Mouse (Mus musculus) liver, embryonic 14.5 days (tissue): ENCODE results near the gene Cyp4f39. TPM values are rescaled to one million over a fixed set of nuclear protein-coding genes. Genes with fewer than 3 reads are reported as not detected.

Experiments used
- ATAC-seq: fragments of 200-750 bp; cut with Nextera tagmentation; 2 replicates; pipeline ENCODE4 v1.8.0; 2017; ENCODE audit warnings: moderate number of reproducible peaks, mild to moderate bottlenecking, moderate library complexity; ENCODE audit not compliant: insufficient read depth
- DNase-seq, 3 experiments: peaks; one replicate each; pipeline ENCODE4 v3.0.0-alpha.2; 2012 to 2013; ENCODE audit warnings: low read depth in 3 of 3, low spot score in 3 of 3
- H3K27ac ChIP-seq: fragments of 300-500 bp; sonication (generic); 2 replicates; pipeline ENCODE4 v1.5.1; 2014; ENCODE audit warnings: moderate library complexity, mild to moderate bottlenecking, control low read depth, inconsistent platforms
- H3K27me3 ChIP-seq: fragments of 300-500 bp; sonication (generic); 2 replicates; pipeline ENCODE4 v1.6.1; 2014; ENCODE audit warnings: mild to moderate bottlenecking, low read length, moderate library complexity; ENCODE audit not compliant: control insufficient read depth, insufficient read depth
- H3K36me3 ChIP-seq: fragments of 300-500 bp; sonication (generic); replicated peaks from 2 replicates; pipeline ENCODE4 v1.6.1; 2014; ENCODE audit warnings: low read depth; ENCODE audit not compliant: control insufficient read depth, insufficient read depth
- H3K4me1 ChIP-seq, 2 experiments: fragments of 200-500 bp in 1 of 2; fragments of 300-500 bp in 1 of 2; sonication (generic) in 1 of 2; replicated peaks; 2 replicates each; pipeline ENCODE4 v1.6.1; 2012 to 2014; ENCODE audit warnings: antibody characterized with exemption in 1 of 2, inconsistent platforms in 1 of 2, low read length in 1 of 2; ENCODE audit not compliant: control insufficient read depth in 2 of 2, insufficient read depth in 2 of 2
- H3K4me2 ChIP-seq: fragments of 300-500 bp; sonication (generic); 2 replicates; pipeline ENCODE4 v1.6.1; 2014; ENCODE audit warnings: low read depth, mild to moderate bottlenecking, control low read depth, moderate library complexity
- H3K4me3 ChIP-seq, 2 experiments: fragments of 200-500 bp in 1 of 2; fragments of 300-500 bp in 1 of 2; sonication (generic) in 1 of 2; 2 replicates each; pipeline ENCODE4 v1.5.1; 2012 to 2014; ENCODE audit warnings: low read depth in 2 of 2, low read length in 2 of 2, mild to moderate bottlenecking in 2 of 2, control low read depth in 1 of 2, inconsistent platforms in 1 of 2, moderate library complexity in 1 of 2; ENCODE audit not compliant: insufficient read depth in 1 of 2
- H3K9ac ChIP-seq: fragments of 300-500 bp; sonication (generic); replicated peaks from 2 replicates; pipeline ENCODE4 v1.6.1; 2014; ENCODE audit warnings: mild to moderate bottlenecking, control low read depth, moderate library complexity
- H3K9me3 ChIP-seq: fragments of 300-500 bp; sonication (generic); 2 replicates; pipeline ENCODE4 v1.6.1; 2016; ENCODE audit warnings: low read length, mixed read lengths; ENCODE audit not compliant: control insufficient read depth
- CTCF ChIP-seq: IDR thresholded peaks from 2 replicates; pipeline ENCODE4 v1.5.1; 2016; ENCODE audit warnings: antibody characterized with exemption, low read depth, control low read depth
- EP300 ChIP-seq: IDR thresholded peaks from 2 replicates; pipeline ENCODE4 v1.6.1; 2016; ENCODE audit warnings: antibody characterized with exemption, low read depth
- WGBS: fragments of 180-500 bp; shearing (Covaris S2); extraction: QIAGEN DNeasy Blood & Tissue Kit; methylation state at CpG from one replicate; pipeline ENCODE4 v1.1.7; 2014; ENCODE audit not compliant: insufficient replicate concordance; 5-methylcytosine and 5-hydroxymethylcytosine counted together
- polyA plus RNA-seq, 2 experiments: library from polyadenylated mRNA; depleted of rRNA in 1 of 2; stranded (reverse) in 1 of 2; unstranded in 1 of 2; fragments of >200 nt; fragmentation: Nextera tagmentation in 1 of 2; extraction: Ambion mirVana in 1 of 2; gene quantifications; 2 replicates each; pipeline versions ENCODE4 v1.2.1 to v1.2.3; 2012 to 2014

The Cyp4f39 gene
- polyA plus RNA-seq, 2 experiments = 0.20 to 0.71 TPM

GRCm38 (mm10) chr17:32445016-32445415 is 7.5 kb upstream of the Cyp4f39 start:
- Histone ChIP-seq H3K9me3 (no peaks in the 10 kb centered on the region), H3K4me1 (no peaks in the 10 kb centered on the region), H3K27me3 (no peaks in the 10 kb centered on the region; the same call in 1 of the 2 replicates), H3K4me3 (no peak overlapping the region), H3K4me2 (no peak overlapping the region), H3K36me3 (no peaks in the 10 kb centered on the region), H3K27ac (no peak overlapping the region), H3K9ac (no peak overlapping the region)
- no peak for ATAC-seq
- no peak for DNase-seq
- TF ChIP-seq CTCF (no peak), EP300 (no peak)
- WGBS = 48% methylated on average over 5 of the region's 5 CpGs

- ATAC-seq = no peak
- Histone ChIP-seq H3K4me1 (peaks cover 1 to 2% of the 10 kb centered on the region in 2 experiments), H3K9me3 (no peaks in the 10 kb centered on the region), H3K9ac (no peak overlapping the region), H3K36me3 (no peaks in the 10 kb centered on the region), H3K4me2 (no peak overlapping the region), H3K4me3 (no peak overlapping the region), H3K27ac (no peak overlapping the region), H3K27me3 (no peaks in the 10 kb centered on the region)
- TF ChIP-seq CTCF (peak; percentile 43; the same call in 1 of the 2 replicates), EP300 (no peak)
- no peak for DNase-seq
These were observed 5.3 kb upstream of the Cyp4f39 start for GRCm38 (mm10) chr17:32447195-32447594.

GRCm38 (mm10) chr17:32449042-32449441 is 3.5 kb upstream of the Cyp4f39 start:
- WGBS = 77% methylated on average over 1 of the region's 1 CpGs
- H3K4me2 ChIP-seq = no peak overlapping the region

GRCm38 (mm10) chr17:32450844-32451537 is 1.5 kb upstream of the Cyp4f39 start:
- ATAC-seq (no peak), DNase-seq (no peak)
- no peaks in the 10 kb centered on the region for H3K9me3 ChIP-seq
- H3K4me3 ChIP-seq = no peak overlapping the region
- no peaks in the 10 kb centered on the region; the same call in 1 of the 2 replicates for H3K27me3 ChIP-seq
- WGBS = 34% methylated on average over 2 of the region's 2 CpGs
- H3K9ac ChIP-seq = no peak overlapping the region
- no peak for TF ChIP-seq CTCF
- no peak for TF ChIP-seq EP300
- no peak overlapping the region for H3K27ac ChIP-seq
- peaks cover 26 to 27% of the 10 kb centered on the region in 2 experiments for H3K4me1 ChIP-seq
- H3K4me2 ChIP-seq = no peak overlapping the region
- H3K36me3 ChIP-seq = no peaks in the 10 kb centered on the region

More at GRCm38 (mm10) chr17:32449042-32449441, 3.5 kb upstream of the Cyp4f39 start:
- Histone ChIP-seq H3K9me3 (no peaks in the 10 kb centered on the region), H3K36me3 (no peaks in the 10 kb centered on the region), H3K9ac (no peak overlapping the region), H3K27me3 (no peaks in the 10 kb centered on the region; the same call in 1 of the 2 replicates), H3K4me1 (peaks cover 14 to 15% of the 10 kb centered on the region in 2 experiments), H3K27ac (no peak overlapping the region), H3K4me3 (no peak overlapping the region)
- ATAC-seq (no peak), DNase-seq (no peak)
- no peak for TF ChIP-seq EP300
- peak; percentile 33; the same call in 1 of the 2 replicates for TF ChIP-seq CTCF

- WGBS = 69% methylated on average over 4 of the region's 4 CpGs
- DNase-seq = no peak
- ATAC-seq = no peak
These were observed 1.7 kb downstream of the Cyp4f39 start for GRCm38 (mm10) chr17:32454188-32454587.

More at GRCm38 (mm10) chr17:32454188-32454587, 1.7 kb downstream of the Cyp4f39 start:
- Histone ChIP-seq H3K4me1 (peaks cover 27 to 32% of the 10 kb centered on the region in 2 experiments), H3K4me2 (no peak overlapping the region), H3K9me3 (no peaks in the 10 kb centered on the region), H3K27ac (no peak overlapping the region), H3K27me3 (no peaks in the 10 kb centered on the region; the same call in 1 of the 2 replicates), H3K4me3 (no peak overlapping the region), H3K36me3 (no peaks in the 10 kb centered on the region), H3K9ac (no peak overlapping the region)
- TF ChIP-seq CTCF (no peak), EP300 (no peak)
